Mouse (Mus musculus) C2C12 (cell line): ENCODE data around the gene Ift52.

ENCODE experiments used
- CEBPB ChIP-seq: IDR thresholded peaks from one replicate; pipeline ENCODE4 v1.6.1; 2011; ENCODE audit warnings: low read depth, mild to moderate bottlenecking, control low read depth, moderate library complexity
- CTCF ChIP-seq: IDR thresholded peaks from one replicate; pipeline ENCODE4 v1.5.1; 2011; ENCODE audit not compliant: control insufficient read depth, insufficient read depth, insufficient read length
- MAX ChIP-seq: IDR thresholded peaks from one replicate; pipeline ENCODE4 v1.6.1; 2011; ENCODE audit warnings: mild to moderate bottlenecking, control low read depth
- MYOD1 ChIP-seq: IDR thresholded peaks from one replicate; pipeline ENCODE4 v1.6.1; 2011; ENCODE audit warnings: low read depth; ENCODE audit not compliant: control insufficient read depth, insufficient read length
- USF1 ChIP-seq: IDR thresholded peaks from one replicate; pipeline ENCODE4 v1.6.1; 2011; ENCODE audit warnings: low read depth, mild to moderate bottlenecking, control low read depth, moderate library complexity

GRCm38 (mm10) chr2:163039940-163040339, 22.8 kb downstream of the Ift52 start:
- TF ChIP-seq CTCF: no peak
- no peak for TF ChIP-seq USF1
- no peak for TF ChIP-seq MYOD1
- no peak for TF ChIP-seq CEBPB
- no peak for TF ChIP-seq MAX
